Mouse (Mus musculus): ENCODE data around the gene Gm49673. TPM values are rescaled to one million over a fixed set of nuclear protein-coding genes. Genes with fewer than 3 reads are reported as not detected.
"Not testable (repeated sequence)": the region's sequence is repeated elsewhere in the genome, so short reads cannot be mapped to it uniquely, and the experiment has no call there.

Gm49673 gene
- total RNA-seq, 2 experiments from 2014 or later, result 0.22 to 0.43 TPM

GRCm38 (mm10) chr17:8046178-8046577 is 101.4 kb downstream of the Gm49673 start:
- peak; percentile 57 to 61 for DNase-seq (ENCODE audit: low spot score in 2 of 2)

GRCm38 (mm10) chr17:8041197-8041596 is 106.4 kb downstream of the Gm49673 start:
- DNase-seq (ENCODE audit: low spot score in 2 of 2), result not testable (repeated sequence)

GRCm38 (mm10) chr17:8039916-8040635 is 107.5 kb downstream of the Gm49673 start:
- DNase-seq (ENCODE audit: low spot score in 2 of 2), result not testable (repeated sequence)

GRCm38 (mm10) chr17:8036976-8037375 is 110.6 kb downstream of the Gm49673 start:
- DNase-seq (ENCODE audit: low spot score in 2 of 2), result not testable (repeated sequence)

Other genes starting within 250 kb of the Gm49673 start
- 1 to 10 TPM; 5.1 to 5.3 TPM for gene Tagap, start 221.8 kb downstream of the Gm49673 start, total RNA-seq (2021)
- gene Rsph3a, start 202.2 kb downstream of the Gm49673 start, total RNA-seq (2021), result 10 to 100 TPM; 36.5 to 52.9 TPM
- gene Rnaset2a, start 309 bp upstream of the Gm49673 start, total RNA-seq (2021), result 10 to 100 TPM; 52.2 to 60.3 TPM
- 10 to 100 TPM; 17.5 to 26.1 TPM for gene Fgfr1op, start 17.7 kb upstream of the Gm49673 start, total RNA-seq (2021)
- gene Ccr6, start 88.3 kb upstream of the Gm49673 start, total RNA-seq (2021), result not detected
- 100 to 1,000 TPM; 319 to 746 TPM for gene Mpc1, start 135.1 kb upstream of the Gm49673 start, total RNA-seq (2021)
- gene Sft2d1, start 163.3 kb upstream of the Gm49673 start, total RNA-seq (2021), result 10 to 100 TPM; 38.1 to 43.2 TPM
- under 1 TPM; 0.30 to 0.35 TPM for gene Prr18, start 189.7 kb upstream of the Gm49673 start, total RNA-seq (2021)
- not detected for gene T2, start 208.2 kb upstream of the Gm49673 start, total RNA-seq (2021)